Mouse (Mus musculus): ENCODE measurements around the gene Eif2a. TPM values are rescaled to one million over a fixed set of nuclear protein-coding genes. Genes with fewer than 3 reads are reported as not detected.

Gene Eif2a
- total RNA-seq, 1 experiment = 88.9 TPM

DNA sequence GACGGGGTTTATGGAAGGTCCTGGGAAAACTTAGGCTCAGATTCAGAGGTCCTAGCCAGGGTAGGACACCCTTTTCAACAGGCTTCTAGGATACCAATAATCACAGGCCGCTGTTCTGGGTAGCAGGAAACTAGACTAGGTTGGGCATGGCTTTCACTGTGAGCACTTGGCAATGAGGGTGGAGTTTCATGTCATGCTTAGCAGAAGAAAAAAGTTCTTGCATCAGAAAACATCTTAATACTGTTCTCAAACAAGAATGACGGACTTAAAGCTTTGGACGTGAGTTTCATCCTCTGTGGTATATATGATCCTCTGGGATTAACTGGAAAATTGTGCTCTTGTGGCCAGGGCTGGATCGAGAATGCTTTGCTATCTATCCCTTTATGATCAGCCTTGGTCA is 7.8 kb upstream of the Eif2a start:
- Histone ChIP-seq H3K4me3 (ENCODE audit: insufficient read depth in 1 of 2, low read depth in 1 of 2, low read length in 2 of 2, poor library complexity in 1 of 2, severe bottlenecking in 1 of 2) (no peak overlapping the region), H3K27ac (ENCODE audit: insufficient read depth, low read depth, low read length, poor library complexity, severe bottlenecking) (no peak overlapping the region), H3K4me1 (ENCODE audit: control insufficient read depth in 2 of 2, insufficient read depth in 2 of 2, low read length in 2 of 2, poor library complexity in 1 of 2) (no peaks in the 10 kb centered on the region; a peak in 1 of 4 replicates), H3K36me3 (ENCODE audit: control insufficient read depth, insufficient read depth, low read length, poor library complexity, severe bottlenecking) (peaks cover 6% of the 10 kb centered on the region), H3K9me3 (ENCODE audit: control insufficient read depth, insufficient read depth, low read depth, low read length) (no peaks in the 10 kb centered on the region), H3K9ac (ENCODE audit: insufficient read depth, low read depth, low read length, poor library complexity, severe bottlenecking) (no peak overlapping the region)
- TF ChIP-seq ZC3H11A (IDR thresholded peaks at IDR 0.05; ENCODE audit: borderline replicate concordance, low read depth, low read length) = no peak
- DNase-seq (ENCODE audit: low read depth, low spot score) = no peak
- in situ Hi-C loops (cut with MboI; ENCODE audit: low sequenced_read_pairs in 2 of 2, unreplicated experiment in 2 of 2) = no loop called here

DNA sequence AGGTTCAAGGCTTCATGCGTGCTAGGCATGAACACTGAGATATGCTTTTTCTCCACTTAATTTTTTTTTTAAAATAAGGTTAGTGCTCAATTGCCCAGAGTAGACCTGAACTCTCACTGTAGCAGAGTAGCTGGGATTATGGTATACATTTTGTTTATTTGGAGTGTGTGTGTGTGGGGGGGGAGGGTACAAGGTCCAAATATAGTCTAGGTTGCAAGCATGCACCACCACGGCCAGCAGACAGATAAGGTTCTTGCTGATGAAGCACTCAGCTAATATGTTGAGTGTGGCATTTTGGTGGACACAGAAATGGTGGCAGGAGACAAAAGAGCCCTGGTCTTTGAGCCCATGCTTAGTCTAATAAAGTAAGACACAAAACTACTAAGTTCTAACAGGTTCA is 6.7 kb upstream of the Eif2a start:
- Histone ChIP-seq H3K9ac (ENCODE audit: insufficient read depth, low read depth, low read length, poor library complexity, severe bottlenecking) (no peak overlapping the region), H3K4me1 (ENCODE audit: control insufficient read depth in 2 of 2, insufficient read depth in 2 of 2, low read length in 2 of 2, poor library complexity in 1 of 2) (no peaks in the 10 kb centered on the region; a peak in 1 of 4 replicates), H3K27ac (ENCODE audit: insufficient read depth, low read depth, low read length, poor library complexity, severe bottlenecking) (no peak overlapping the region), H3K4me3 (ENCODE audit: insufficient read depth in 1 of 2, low read depth in 1 of 2, low read length in 2 of 2, poor library complexity in 1 of 2, severe bottlenecking in 1 of 2) (no peak overlapping the region), H3K9me3 (ENCODE audit: control insufficient read depth, insufficient read depth, low read depth, low read length) (no peaks in the 10 kb centered on the region), H3K36me3 (ENCODE audit: control insufficient read depth, insufficient read depth, low read length, poor library complexity, severe bottlenecking) (peaks cover 8% of the 10 kb centered on the region)
- TF ChIP-seq HCFC1 (IDR thresholded peaks at IDR 0.05; ENCODE audit: borderline replicate concordance, insufficient read depth, low read length) (no peak), ZNF384 (IDR thresholded peaks at IDR 0.05; ENCODE audit: low read depth, low read length) (no peak), CHD2 (IDR thresholded peaks at IDR 0.05; ENCODE audit: low read depth, low read length) (no peak), ZC3H11A (IDR thresholded peaks at IDR 0.05; ENCODE audit: borderline replicate concordance, low read depth, low read length) (no peak), MAFK (IDR thresholded peaks at IDR 0.05; ENCODE audit: insufficient read depth, low read depth, low read length) (no peak)
- no peak for DNase-seq (ENCODE audit: low read depth, low spot score)
- in situ Hi-C loops (cut with MboI; ENCODE audit: low sequenced_read_pairs in 2 of 2, unreplicated experiment in 2 of 2) = no loop called here

DNA sequence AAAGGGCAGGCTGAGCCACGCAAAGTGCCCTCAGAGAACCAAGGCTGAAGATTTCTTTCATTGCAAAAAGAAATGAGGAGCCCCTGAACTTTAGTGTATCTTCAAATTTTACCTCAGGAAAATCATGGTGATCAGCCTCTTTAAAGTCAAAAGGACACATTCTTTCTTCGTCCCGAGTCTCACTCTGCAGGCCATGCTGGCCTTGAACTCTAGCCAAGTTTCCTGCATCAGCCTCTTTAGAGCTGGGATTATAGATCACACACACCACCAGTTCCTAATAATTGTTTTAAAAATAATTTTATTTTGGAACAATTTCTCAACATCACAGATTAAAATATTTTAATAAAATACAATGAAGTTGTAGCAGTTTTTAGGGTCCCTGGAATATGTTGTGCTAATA is 6.1 kb upstream of the Eif2a start:
- DNase-seq (ENCODE audit: low read depth, low spot score) = no peak
- Histone ChIP-seq H3K4me1 (ENCODE audit: control insufficient read depth in 2 of 2, insufficient read depth in 2 of 2, low read length in 2 of 2, poor library complexity in 1 of 2) (peaks cover 0 to 4% of the 10 kb centered on the region in 2 experiments; a peak in 2 of 4 replicates), H3K9me3 (ENCODE audit: control insufficient read depth, insufficient read depth, low read depth, low read length) (no peaks in the 10 kb centered on the region), H3K4me3 (ENCODE audit: insufficient read depth in 1 of 2, low read depth in 1 of 2, low read length in 2 of 2, poor library complexity in 1 of 2, severe bottlenecking in 1 of 2) (no peak overlapping the region), H3K36me3 (ENCODE audit: control insufficient read depth, insufficient read depth, low read length, poor library complexity, severe bottlenecking) (peaks cover 8% of the 10 kb centered on the region), H3K9ac (ENCODE audit: insufficient read depth, low read depth, low read length, poor library complexity, severe bottlenecking) (no peak overlapping the region), H3K27ac (ENCODE audit: insufficient read depth, low read depth, low read length, poor library complexity, severe bottlenecking) (no peak overlapping the region)
- TF ChIP-seq ZNF384 (IDR thresholded peaks at IDR 0.05; ENCODE audit: low read depth, low read length) = no peak
- no peak for TF ChIP-seq CHD2 (IDR thresholded peaks at IDR 0.05; ENCODE audit: low read depth, low read length)
- TF ChIP-seq ZC3H11A (IDR thresholded peaks at IDR 0.05; ENCODE audit: borderline replicate concordance, low read depth, low read length) = no peak
- TF ChIP-seq HCFC1 (IDR thresholded peaks at IDR 0.05; ENCODE audit: borderline replicate concordance, insufficient read depth, low read length) = no peak
- TF ChIP-seq MAFK (IDR thresholded peaks at IDR 0.05; ENCODE audit: insufficient read depth, low read depth, low read length) = no peak
- in situ Hi-C loops (cut with MboI; ENCODE audit: low sequenced_read_pairs in 2 of 2, unreplicated experiment in 2 of 2) = no loop called here

DNA sequence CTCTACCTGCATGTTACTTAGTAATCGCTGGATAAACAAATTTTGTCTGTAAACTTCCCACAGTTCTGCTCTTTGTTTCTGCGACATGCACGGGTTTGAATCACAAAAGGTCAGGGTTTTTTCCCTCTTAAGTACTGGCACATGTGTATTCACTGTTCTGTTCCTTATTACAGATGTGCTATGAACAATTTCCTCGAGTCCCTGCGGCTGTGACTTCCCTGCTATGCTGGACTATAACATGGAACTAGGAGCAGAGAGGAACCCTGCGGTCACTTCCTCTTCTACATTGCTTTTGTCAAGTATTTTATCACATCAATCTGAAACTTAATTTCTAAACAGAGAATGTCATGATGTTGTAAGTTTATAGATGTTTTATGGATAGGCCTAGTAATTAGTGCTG is 5.3 kb upstream of the Eif2a start:
- H3K4me1 ChIP-seq (ENCODE audit: control insufficient read depth in 2 of 2, insufficient read depth in 2 of 2, low read length in 2 of 2, poor library complexity in 1 of 2) = peaks cover 0 to 4% of the 10 kb centered on the region in 2 experiments; a peak in 2 of 4 replicates
- H3K27ac ChIP-seq (ENCODE audit: insufficient read depth, low read depth, low read length, poor library complexity, severe bottlenecking) = no peak overlapping the region
- H3K4me3 ChIP-seq (ENCODE audit: insufficient read depth in 1 of 2, low read depth in 1 of 2, low read length in 2 of 2, poor library complexity in 1 of 2, severe bottlenecking in 1 of 2) = no peak overlapping the region
- H3K9me3 ChIP-seq (ENCODE audit: control insufficient read depth, insufficient read depth, low read depth, low read length) = no peaks in the 10 kb centered on the region
- H3K9ac ChIP-seq (ENCODE audit: insufficient read depth, low read depth, low read length, poor library complexity, severe bottlenecking) = no peak overlapping the region
- in situ Hi-C loops (cut with MboI; ENCODE audit: low sequenced_read_pairs in 2 of 2, unreplicated experiment in 2 of 2) = no loop called here
- no peak for DNase-seq (ENCODE audit: low read depth, low spot score)
- H3K36me3 ChIP-seq (ENCODE audit: control insufficient read depth, insufficient read depth, low read length, poor library complexity, severe bottlenecking) = peaks cover 8% of the 10 kb centered on the region
- TF ChIP-seq HCFC1 (IDR thresholded peaks at IDR 0.05; ENCODE audit: borderline replicate concordance, insufficient read depth, low read length) = no peak
- TF ChIP-seq ZC3H11A (IDR thresholded peaks at IDR 0.05; ENCODE audit: borderline replicate concordance, low read depth, low read length) = no peak
- no peak for TF ChIP-seq CHD2 (IDR thresholded peaks at IDR 0.05; ENCODE audit: low read depth, low read length)
- TF ChIP-seq ZNF384 (IDR thresholded peaks at IDR 0.05; ENCODE audit: low read depth, low read length) = no peak
- no peak for TF ChIP-seq MAFK (IDR thresholded peaks at IDR 0.05; ENCODE audit: insufficient read depth, low read depth, low read length)

DNA sequence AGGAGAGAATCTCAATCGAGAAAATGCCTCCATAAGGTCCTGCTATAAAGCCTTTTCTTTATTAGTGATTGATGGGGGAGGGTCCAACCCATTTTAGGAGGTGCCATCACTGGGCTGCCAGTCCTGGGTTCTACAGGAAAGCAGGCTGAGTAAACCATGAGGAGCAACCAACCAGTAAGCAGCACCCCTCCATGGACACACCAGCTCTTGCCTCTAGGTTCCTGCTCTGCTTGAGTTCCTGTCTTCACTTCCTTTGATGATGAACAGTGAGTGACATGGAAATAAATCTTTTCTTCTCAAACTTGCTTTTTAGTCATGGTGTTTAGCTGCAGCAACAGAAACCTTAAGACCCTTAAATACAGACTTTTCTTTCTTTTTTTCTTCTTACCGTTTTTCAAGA is 4.3 kb upstream of the Eif2a start:
- Histone ChIP-seq H3K9me3 (ENCODE audit: control insufficient read depth, insufficient read depth, low read depth, low read length) (no peaks in the 10 kb centered on the region), H3K4me1 (ENCODE audit: control insufficient read depth in 2 of 2, insufficient read depth in 2 of 2, low read length in 2 of 2, poor library complexity in 1 of 2) (peaks cover 0 to 4% of the 10 kb centered on the region in 2 experiments; a peak in 2 of 4 replicates), H3K4me3 (ENCODE audit: insufficient read depth in 1 of 2, low read depth in 1 of 2, low read length in 2 of 2, poor library complexity in 1 of 2, severe bottlenecking in 1 of 2) (no peak overlapping the region), H3K9ac (ENCODE audit: insufficient read depth, low read depth, low read length, poor library complexity, severe bottlenecking) (no peak overlapping the region), H3K27ac (ENCODE audit: insufficient read depth, low read depth, low read length, poor library complexity, severe bottlenecking) (no peak overlapping the region), H3K36me3 (ENCODE audit: control insufficient read depth, insufficient read depth, low read length, poor library complexity, severe bottlenecking) (peaks cover 8% of the 10 kb centered on the region)
- in situ Hi-C loops (cut with MboI; ENCODE audit: low sequenced_read_pairs in 2 of 2, unreplicated experiment in 2 of 2) = no loop called here
- DNase-seq (ENCODE audit: low read depth, low spot score) = no peak
- TF ChIP-seq ZNF384 (IDR thresholded peaks at IDR 0.05; ENCODE audit: low read depth, low read length) = no peak
- no peak for TF ChIP-seq CHD2 (IDR thresholded peaks at IDR 0.05; ENCODE audit: low read depth, low read length)
- TF ChIP-seq MAFK (IDR thresholded peaks at IDR 0.05; ENCODE audit: insufficient read depth, low read depth, low read length) = no peak
- no peak for TF ChIP-seq ZC3H11A (IDR thresholded peaks at IDR 0.05; ENCODE audit: borderline replicate concordance, low read depth, low read length)
